Mouse (Mus musculus) midbrain, embryonic 14.5 days (tissue): ENCODE measurements around the gene Gbx2. TPM values are rescaled to one million over a fixed set of nuclear protein-coding genes. Genes with fewer than 3 reads are reported as not detected.

Source experiments
- ATAC-seq: fragments of 200-750 bp; cut with Nextera tagmentation; 2 replicates; pipeline ENCODE4 v1.8.0; 2017; ENCODE audit warnings: moderate number of reproducible peaks, moderate library complexity; ENCODE audit not compliant: low FRiP score, low TSS enrichment
- DNase-seq: peaks from one replicate; pipeline ENCODE4 v3.0.0-alpha.2; 2015
- H3K27ac ChIP-seq: fragments of 300-500 bp; sonication (generic); replicated peaks from 2 replicates; pipeline ENCODE4 v1.5.1; 2014; ENCODE audit warnings: mild to moderate bottlenecking, low read depth, low read length, moderate library complexity
- H3K27me3 ChIP-seq: fragments of 300-500 bp; sonication (generic); 2 replicates; pipeline ENCODE4 v1.6.1; 2014; ENCODE audit warnings: low read length, control low read depth, mixed read lengths; ENCODE audit not compliant: control insufficient read depth, insufficient read depth
- H3K36me3 ChIP-seq: fragments of 300-500 bp; sonication (generic); 2 replicates; pipeline ENCODE4 v1.6.1; 2014; ENCODE audit warnings: low read length, control low read depth; ENCODE audit not compliant: control insufficient read depth, insufficient read depth
- H3K4me1 ChIP-seq: fragments of 300-500 bp; sonication (generic); 2 replicates; pipeline ENCODE4 v1.6.1; 2014; ENCODE audit warnings: mild to moderate bottlenecking, antibody characterized with exemption, low read length, control low read depth; ENCODE audit not compliant: control insufficient read depth, insufficient read depth
- H3K4me2 ChIP-seq: fragments of 300-500 bp; sonication (generic); 2 replicates; pipeline ENCODE4 v1.6.1; 2014; ENCODE audit warnings: mild to moderate bottlenecking, low read length, moderate library complexity
- H3K4me3 ChIP-seq: fragments of 300-500 bp; sonication (generic); replicated peaks from 2 replicates; pipeline ENCODE4 v1.5.1; 2014; ENCODE audit warnings: low read depth, low read length
- H3K9ac ChIP-seq: fragments of 300-500 bp; sonication (generic); replicated peaks from 2 replicates; pipeline ENCODE4 v1.6.1; 2014; ENCODE audit warnings: mild to moderate bottlenecking, low read length, moderate library complexity
- H3K9me3 ChIP-seq: fragments of 300-500 bp; sonication (generic); 2 replicates; pipeline ENCODE4 v1.6.1; 2016; ENCODE audit warnings: low read length, control low read depth, mixed read lengths; ENCODE audit not compliant: control insufficient read depth
- WGBS: fragments of 180-500 bp; shearing (Covaris S2); extraction: QIAGEN DNeasy Blood & Tissue Kit; methylation state at CpG from one replicate; pipeline ENCODE4 v1.1.7; 2014; 5-methylcytosine and 5-hydroxymethylcytosine counted together
- polyA plus RNA-seq: library from polyadenylated mRNA; unstranded; fragments of >200 nt; fragmentation: Nextera tagmentation; extraction: Ambion mirVana; gene quantifications from 2 replicates; pipeline ENCODE4 v1.2.1, GENCODE M21; 2014

The Gbx2 gene
- polyA plus RNA-seq, 1 experiment from 2014 or later: 12.1 TPM

DNA sequence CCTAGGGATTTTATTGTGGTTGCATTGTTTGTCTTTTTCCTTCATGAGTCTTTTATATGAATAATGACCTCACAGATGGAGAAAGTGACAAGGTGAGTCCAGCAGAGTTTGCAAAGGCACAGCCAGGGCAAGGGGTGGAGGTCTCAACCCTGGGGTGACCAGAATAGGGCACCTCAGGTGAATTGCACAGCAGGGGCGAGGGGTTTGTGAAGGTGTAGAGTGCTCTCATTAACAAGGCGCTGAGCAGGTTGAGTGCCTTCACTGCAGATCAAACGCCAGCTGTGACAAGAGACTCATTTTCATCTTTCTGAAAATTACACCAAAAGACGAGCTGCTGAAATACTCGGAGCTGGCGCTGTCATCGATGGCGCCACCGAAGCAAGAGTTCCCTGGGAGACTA is 36.6 kb upstream of the Gbx2 start:
- ATAC-seq: no peak; the same call in 1 of the 2 replicates
- H3K9me3 ChIP-seq: no peaks in the 10 kb centered on the region
- peak overlapping the region; percentile 58 for H3K4me3 ChIP-seq
- no peak overlapping the region; the same call in 1 of the 2 replicates for H3K9ac ChIP-seq
- H3K4me2 ChIP-seq: peak overlapping the region; percentile 90
- H3K27me3 ChIP-seq: peaks cover 34% of the 10 kb centered on the region
- DNase-seq: no peak
- no peaks in the 10 kb centered on the region for H3K36me3 ChIP-seq
- H3K4me1 ChIP-seq: peaks cover 5% of the 10 kb centered on the region
- WGBS: 18% methylated on average over 9 of the region's 9 CpGs
- 0 out of 2 replicates have a peak overlapping the region, but pooled peaks have one; percentile 37 for H3K27ac ChIP-seq

DNA sequence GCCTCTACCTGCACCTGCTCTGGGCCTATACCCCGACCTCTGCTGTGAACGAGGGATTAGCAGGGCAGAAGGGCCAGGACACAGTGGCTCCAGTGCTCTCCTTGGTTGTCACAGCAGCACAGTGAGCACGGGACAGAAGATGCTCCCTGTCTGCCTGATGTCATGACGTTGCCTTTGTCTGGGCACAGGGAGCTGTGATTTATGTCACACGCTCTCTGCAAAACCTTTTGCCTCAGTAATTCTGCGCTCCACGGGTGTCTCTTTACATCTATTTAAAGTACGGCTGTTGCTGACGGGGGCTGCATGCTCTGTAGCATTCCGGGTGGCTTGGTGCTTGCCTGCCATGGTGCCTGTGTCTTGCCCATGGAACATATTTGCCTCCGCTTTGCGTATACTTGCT is 33.4 kb upstream of the Gbx2 start:
- Histone ChIP-seq H3K36me3 (no peaks in the 10 kb centered on the region), H3K27ac (no peak overlapping the region), H3K4me2 (no peak overlapping the region), H3K27me3 (peaks cover 19% of the 10 kb centered on the region), H3K9ac (no peak overlapping the region), H3K4me3 (no peak overlapping the region), H3K4me1 (peaks cover 11% of the 10 kb centered on the region), H3K9me3 (no peaks in the 10 kb centered on the region)
- WGBS: 24% methylated on average over 12 of the region's 12 CpGs
- ATAC-seq (no peak), DNase-seq (peak; percentile 43)

DNA sequence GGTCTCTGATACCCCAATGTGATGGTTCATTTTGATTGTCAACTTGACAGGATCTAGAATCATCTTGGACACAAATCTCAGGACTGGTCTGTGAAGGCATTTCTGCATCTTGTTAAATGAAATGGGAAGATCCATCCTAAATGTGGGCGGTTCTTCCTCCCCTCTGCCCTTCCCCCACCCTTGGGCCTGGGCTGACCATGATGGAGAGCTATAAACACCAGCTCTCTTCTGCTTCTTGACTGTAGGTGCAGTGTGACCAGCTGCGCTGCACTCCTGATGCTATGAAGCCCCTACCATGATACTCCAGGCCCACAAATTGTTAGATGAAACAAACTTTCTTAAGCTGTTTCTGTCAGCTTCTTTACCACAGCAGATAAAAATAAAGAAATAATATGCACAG is 32.3 kb upstream of the Gbx2 start:
- no peak overlapping the region for H3K4me2 ChIP-seq
- DNase-seq (no peak), ATAC-seq (no peak)
- H3K36me3 ChIP-seq: no peaks in the 10 kb centered on the region
- H3K9me3 ChIP-seq: no peaks in the 10 kb centered on the region
- H3K27me3 ChIP-seq: peaks cover 9% of the 10 kb centered on the region; the same call in 1 of the 2 replicates
- H3K9ac ChIP-seq: no peak overlapping the region
- no peak overlapping the region for H3K4me3 ChIP-seq
- peaks cover 11% of the 10 kb centered on the region for H3K4me1 ChIP-seq
- WGBS: 86% methylated on average over 2 of the region's 2 CpGs
- H3K27ac ChIP-seq: no peak overlapping the region

DNA sequence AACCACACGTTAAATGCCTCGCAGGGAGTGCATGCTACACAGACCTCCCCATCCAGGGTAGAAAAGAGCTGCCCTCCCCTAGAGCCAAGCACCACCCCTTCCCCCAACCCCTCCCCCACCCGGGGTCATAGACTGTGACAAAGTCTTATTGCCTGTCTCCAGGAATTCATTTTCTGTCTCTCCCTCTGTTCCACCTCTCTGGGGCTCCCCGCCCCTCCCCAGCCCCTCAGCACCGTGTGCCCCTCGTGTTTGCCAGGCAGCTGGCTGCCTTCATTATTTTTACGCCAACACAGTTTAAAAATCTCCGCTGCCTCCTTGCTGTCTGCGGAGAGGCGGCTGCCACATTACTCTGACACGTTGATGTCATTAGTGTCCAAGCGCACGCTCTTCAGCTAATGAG is 31.1 kb upstream of the Gbx2 start:
- ATAC-seq (0 out of 2 replicates have a peak, but pooled peaks have one; percentile 8), DNase-seq (peak; percentile 50)
- Histone ChIP-seq H3K9ac (no peak overlapping the region), H3K4me1 (peaks cover 11% of the 10 kb centered on the region), H3K4me3 (no peak overlapping the region), H3K4me2 (peak overlapping the region; percentile 27; the same call in 1 of the 2 replicates), H3K27me3 (peaks cover 1% of the 10 kb centered on the region; the same call in 1 of the 2 replicates), H3K9me3 (no peaks in the 10 kb centered on the region), H3K36me3 (no peaks in the 10 kb centered on the region), H3K27ac (no peak overlapping the region)
- WGBS: 6% methylated on average over 13 of the region's 13 CpGs

DNA sequence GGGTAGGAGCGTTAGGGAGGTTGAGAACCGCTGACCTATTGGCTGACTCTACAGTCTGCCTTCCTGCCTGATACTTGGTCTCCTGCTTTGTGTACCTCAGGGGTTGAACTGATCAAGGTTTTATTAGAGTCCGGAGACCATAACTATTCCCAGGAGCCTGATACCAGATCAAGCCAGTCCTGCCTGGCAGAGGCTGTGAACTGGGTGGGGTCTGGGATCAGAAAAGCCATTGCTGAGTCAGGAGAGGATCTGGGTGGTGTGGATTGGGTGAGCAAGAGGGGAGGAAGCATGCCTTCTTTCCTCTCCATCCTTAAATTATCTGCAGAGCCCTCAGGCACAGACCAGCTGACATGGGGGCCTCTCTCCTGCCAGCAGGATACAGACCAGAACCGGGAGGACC is 28.4 kb upstream of the Gbx2 start:
- Histone ChIP-seq H3K27ac (no peak overlapping the region), H3K4me1 (peaks cover 6% of the 10 kb centered on the region; the same call in 1 of the 2 replicates), H3K9ac (no peak overlapping the region), H3K36me3 (no peaks in the 10 kb centered on the region), H3K27me3 (no peaks in the 10 kb centered on the region), H3K9me3 (no peaks in the 10 kb centered on the region), H3K4me3 (no peak overlapping the region), H3K4me2 (no peak overlapping the region)
- DNase-seq (no peak), ATAC-seq (no peak)
- 88% methylated on average over 4 of the region's 4 CpGs for WGBS

DNA sequence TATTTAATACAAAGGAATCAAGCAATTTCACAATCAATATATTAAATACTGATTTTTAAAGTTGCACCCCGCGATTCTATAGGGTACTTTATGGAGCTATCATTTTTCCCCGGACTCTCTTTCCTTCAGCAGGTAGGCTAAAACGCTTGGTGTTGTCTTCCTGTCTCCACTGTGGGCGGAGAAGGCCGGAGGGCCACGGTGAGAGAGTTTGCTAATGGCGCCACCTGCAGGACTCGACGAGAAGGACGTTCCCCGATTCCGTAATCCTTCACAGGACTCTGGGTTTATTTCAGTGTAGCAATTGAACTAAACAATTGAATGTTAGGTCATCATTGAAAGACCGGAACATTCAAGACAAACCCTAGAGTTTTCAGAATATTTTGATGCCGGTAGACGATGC is 12.2 kb upstream of the Gbx2 start:
- H3K4me3 ChIP-seq: no peak overlapping the region
- no peak overlapping the region for H3K27ac ChIP-seq
- H3K9ac ChIP-seq: no peak overlapping the region
- H3K4me2 ChIP-seq: peak overlapping the region; percentile 64
- ATAC-seq (0 out of 2 replicates have a peak, but pooled peaks have one; percentile 17), DNase-seq (peak; percentile 91)
- WGBS: 2% methylated on average over 16 of the region's 16 CpGs
- H3K9me3 ChIP-seq: no peaks in the 10 kb centered on the region
- peaks cover 58% of the 10 kb centered on the region for H3K27me3 ChIP-seq
- H3K36me3 ChIP-seq: no peaks in the 10 kb centered on the region
- peaks cover 14% of the 10 kb centered on the region for H3K4me1 ChIP-seq

DNA sequence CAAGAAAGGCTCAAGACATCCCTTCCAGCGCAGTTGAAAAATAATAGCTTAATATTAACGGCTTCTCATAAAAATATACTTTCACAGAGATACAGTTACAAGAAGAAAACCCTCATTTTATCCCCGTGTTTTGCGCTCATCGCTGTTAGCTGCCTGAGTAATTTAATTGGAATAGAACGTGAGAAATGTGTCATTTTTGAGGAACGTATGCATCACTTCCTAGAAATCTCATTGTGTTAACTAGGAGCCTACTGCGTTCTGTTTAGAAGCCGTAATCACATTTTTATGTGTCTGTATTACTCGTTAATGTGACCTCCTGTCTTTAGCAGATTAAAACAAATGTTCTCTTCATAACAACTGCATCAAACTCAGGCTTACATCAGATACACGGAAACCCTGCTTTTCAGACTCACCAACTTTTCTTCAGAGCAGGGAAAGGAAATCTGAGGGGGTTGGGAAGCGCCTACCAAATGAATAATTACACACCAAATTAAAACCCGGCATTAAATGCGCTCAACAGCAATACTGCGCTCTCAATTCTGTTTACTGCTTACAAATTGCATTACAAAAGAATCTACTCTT is 11.5 kb upstream of the Gbx2 start:
- Histone ChIP-seq H3K9ac (peak overlapping the region; percentile 46), H3K4me2 (peak overlapping the region; percentile 64), H3K27ac (no peak overlapping the region), H3K27me3 (peaks cover 62% of the 10 kb centered on the region), H3K4me1 (peaks cover 14% of the 10 kb centered on the region), H3K36me3 (no peaks in the 10 kb centered on the region), H3K9me3 (no peaks in the 10 kb centered on the region), H3K4me3 (peak overlapping the region; percentile 30)
- no peak for ATAC-seq
- DNase-seq: peak; percentile 35
- 2% methylated on average over 15 of the region's 15 CpGs for WGBS

DNA sequence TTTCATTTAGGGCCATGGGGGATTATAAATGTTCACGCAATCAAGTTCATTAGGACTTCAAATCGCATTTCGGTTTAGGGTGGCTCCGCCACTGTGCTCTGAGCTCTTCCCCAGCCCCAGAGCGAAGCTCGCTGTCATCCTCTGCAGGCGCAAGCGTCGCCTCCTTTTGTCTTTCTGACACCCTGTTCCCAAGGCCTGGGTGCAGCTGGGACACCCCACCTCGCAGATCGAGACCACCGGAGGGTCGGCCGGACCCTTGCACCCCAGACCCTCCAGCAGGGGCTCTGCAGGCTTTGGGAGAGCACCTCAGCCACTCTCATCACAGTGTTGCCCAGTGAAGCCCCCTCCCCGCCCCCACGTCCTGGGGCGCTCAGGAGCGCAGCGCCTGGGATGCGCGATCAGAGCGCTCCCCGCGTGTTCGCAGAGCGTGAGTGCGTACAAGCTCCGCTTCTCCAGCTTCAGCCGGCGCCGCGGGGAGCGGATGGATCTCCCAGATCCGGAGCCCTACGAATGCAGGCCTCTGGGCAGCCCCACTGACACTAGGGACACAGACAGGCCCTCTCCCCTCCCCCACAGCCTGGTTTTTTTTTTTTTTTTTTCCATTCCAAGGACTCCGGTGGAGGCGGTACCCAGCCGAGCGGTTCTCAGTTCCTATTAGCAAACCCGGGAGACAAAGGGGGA is 10.9 kb upstream of the Gbx2 start:
- WGBS: under 1% methylated on average over 40 of the region's 40 CpGs
- Histone ChIP-seq H3K9me3 (no peaks in the 10 kb centered on the region), H3K27ac (no peak overlapping the region), H3K4me3 (peak overlapping the region; percentile 30), H3K9ac (peak overlapping the region; percentile 46), H3K4me1 (peaks cover 14% of the 10 kb centered on the region), H3K4me2 (peak overlapping the region; percentile 64), H3K36me3 (no peaks in the 10 kb centered on the region), H3K27me3 (peaks cover 68% of the 10 kb centered on the region)
- ATAC-seq (peak; percentile 48; the same call in 1 of the 2 replicates), DNase-seq (peak; percentile 79)
